ENCODE assay signal across 27 mouse cellular contexts in genomic region chr14:47020886-47021285, GRCm38 (mm10).
DNase-seq lines count a peak whose midpoint lies in the region; ATAC-seq lines count a peak whose summit lies in the region.
"Had no signal": no experiment of that assay in that cellular context is flagged by ENCODE, and none has a peak within 500 bp of the region (broad histone marks: within the 10 kb centered on the region; RNA-seq: fewer than 3 reads in every experiment).

No protein-coding gene starts in this region.

- 18% methylated on average over 10 of the region's 10 CpGs for WGBS in heart, embryonic 10.5 days
- WGBS in liver, embryonic 13.5 days (ENCODE audit: insufficient replicate concordance) = 39% methylated on average over 10 of the region's 10 CpGs
- WGBS in liver, embryonic 12.5 days (ENCODE audit: insufficient replicate concordance) = 46% methylated on average over 10 of the region's 10 CpGs

- DNase-seq in adrenal gland, postnatal 36 days = peak; percentile 35 to 43
- DNase-seq in adrenal gland, adult 8-10 months = no peak
- DNase-seq in heart, embryonic 10.5 days (ENCODE audit: low spot score) = peak; percentile 85
- no peak for DNase-seq in heart, postnatal 4 days
- DNase-seq in liver, embryonic 13.5 days = peak; percentile 21
- DNase-seq in thymus, postnatal 10 days (ENCODE audit: low spot score in 2 of 2) = no peak
- DNase-seq: cerebellum, adult 18-20 months; cerebellum, postnatal 14 days; gastrocnemius, postnatal 25 days; kidney, adult 11 months; kidney, postnatal 14 days; layer of hippocampus, adult 9-11 months; lung, embryonic 14.5 days; lung, postnatal 14 days; right cerebral cortex, postnatal 4 days; thymus, adult 2 months; thymus, postnatal 4 days had no signal

- ATAC-seq in liver, embryonic 13.5 days (ENCODE audit: low read depth) = no peak
- no peak for ATAC-seq in liver, embryonic 12.5 days
- ATAC-seq: forebrain, embryonic 13.5 days; inflammation-experienced regulatory T-cells, adult 6 months; midbrain, embryonic 16.5 days had no signal

- H3K4me3 ChIP-seq in heart, embryonic 10.5 days = no peak overlapping the region
- no peak overlapping the region for H3K4me3 ChIP-seq in liver, embryonic 13.5 days (replicated peaks)
- H3K4me3 ChIP-seq in liver, embryonic 12.5 days = no peak overlapping the region
- H3K4me3 ChIP-seq: forebrain, embryonic 13.5 days; hindbrain, embryonic 10.5 days; hindbrain, embryonic 15.5 days; limb, embryonic 10.5 days; limb, embryonic 15.5 days; liver, embryonic 15.5 days; neural tube, embryonic 12.5 days had no signal

- H3K36me3 ChIP-seq in heart, embryonic 10.5 days = peaks cover 12% of the 10 kb centered on the region
- no peaks in the 10 kb centered on the region for H3K36me3 ChIP-seq in liver, embryonic 13.5 days
- H3K36me3 ChIP-seq in liver, embryonic 12.5 days = no peaks in the 10 kb centered on the region
- H3K36me3 ChIP-seq: hindbrain, embryonic 10.5 days; hindbrain, embryonic 15.5 days; limb, embryonic 10.5 days; liver, embryonic 15.5 days; neural tube, embryonic 12.5 days had no signal

- H3K27ac ChIP-seq in heart, embryonic 10.5 days = no peak overlapping the region
- H3K27ac ChIP-seq in liver, embryonic 13.5 days = no peak overlapping the region
- no peak overlapping the region for H3K27ac ChIP-seq in liver, embryonic 12.5 days
- H3K27ac ChIP-seq: forebrain, embryonic 13.5 days; hindbrain, embryonic 10.5 days; hindbrain, embryonic 15.5 days; limb, embryonic 10.5 days; limb, embryonic 15.5 days; liver, embryonic 15.5 days; neural tube, embryonic 12.5 days had no signal

- peaks cover 19% of the 10 kb centered on the region for H3K4me1 ChIP-seq in heart, embryonic 10.5 days
- 0 out of 2 replicates have a peak, but pooled peaks cover 3% of the 10 kb centered on the region for H3K4me1 ChIP-seq in liver, embryonic 13.5 days (replicated peaks)
- H3K4me1 ChIP-seq in liver, embryonic 12.5 days = no peaks in the 10 kb centered on the region
- H3K4me1 ChIP-seq: forebrain, embryonic 13.5 days; hindbrain, embryonic 15.5 days; limb, embryonic 10.5 days; limb, embryonic 15.5 days; liver, embryonic 15.5 days; neural tube, embryonic 12.5 days had no signal

- no peaks in the 10 kb centered on the region for H3K9me3 ChIP-seq in heart, embryonic 10.5 days
- no peaks in the 10 kb centered on the region for H3K9me3 ChIP-seq in liver, embryonic 13.5 days (replicated peaks)
- no peaks in the 10 kb centered on the region for H3K9me3 ChIP-seq in liver, embryonic 12.5 days (replicated peaks)
- H3K9me3 ChIP-seq: forebrain, embryonic 13.5 days; hindbrain, embryonic 10.5 days; hindbrain, embryonic 15.5 days; limb, embryonic 10.5 days; limb, embryonic 15.5 days; liver, embryonic 15.5 days; neural tube, embryonic 12.5 days had no signal

- no peak overlapping the region for H3K9ac ChIP-seq in liver, embryonic 13.5 days
- H3K9ac ChIP-seq in liver, embryonic 12.5 days = no peak overlapping the region
- H3K9ac ChIP-seq: forebrain, embryonic 13.5 days; hindbrain, embryonic 15.5 days; limb, embryonic 15.5 days; liver, embryonic 15.5 days; lung, embryonic 14.5 days; neural tube, embryonic 12.5 days had no signal

- no peaks in the 10 kb centered on the region for H3K27me3 ChIP-seq in heart, embryonic 10.5 days (ENCODE audit: insufficient read depth, poor library complexity, severe bottlenecking)
- H3K27me3 ChIP-seq in liver, embryonic 13.5 days = no peaks in the 10 kb centered on the region
- H3K27me3 ChIP-seq in liver, embryonic 12.5 days (replicated peaks) = no peaks in the 10 kb centered on the region
- H3K27me3 ChIP-seq: forebrain, embryonic 13.5 days; hindbrain, embryonic 15.5 days; limb, embryonic 15.5 days; liver, embryonic 15.5 days; neural tube, embryonic 12.5 days had no signal

- no peak overlapping the region for H3K4me2 ChIP-seq in liver, embryonic 13.5 days
- H3K4me2 ChIP-seq in liver, embryonic 12.5 days = no peak overlapping the region
- H3K4me2 ChIP-seq: forebrain, embryonic 13.5 days; hindbrain, embryonic 15.5 days; limb, embryonic 15.5 days; liver, embryonic 15.5 days; lung, embryonic 14.5 days; neural tube, embryonic 12.5 days had no signal

Comparison
In these comparisons a context has a peak if more than half of its experiments do, and no peak if none do; other contexts are left out.
1. DNase-seq: peak in adrenal gland, postnatal 36 days (2 of 2), heart, embryonic 10.5 days (single experiment) and liver, embryonic 13.5 days (single experiment); none in adrenal gland, adult 8-10 months (single experiment), heart, postnatal 4 days (single experiment) and thymus, postnatal 10 days (0 of 2).